Mouse (Mus musculus) embryonic facial prominence, embryonic 10.5 days (tissue): ENCODE measurements around the gene Krcc1. TPM values are rescaled to one million over a fixed set of nuclear protein-coding genes. Genes with fewer than 3 reads are reported as not detected.
A peak's percentile ranks its signal among the peaks of the same experiment; 100 is the strongest.
"Not testable (repeated sequence)": the region's sequence is repeated elsewhere in the genome, so short reads cannot be mapped to it uniquely, and the experiment has no call there.

ENCODE experiments used
- DNase-seq: peaks from one replicate; pipeline ENCODE4 v3.0.0-alpha.2; 2017; ENCODE audit warnings: low spot score
- H3K27ac ChIP-seq: fragments of 300-500 bp; sonication (generic); replicated peaks from 2 replicates; pipeline ENCODE4 v1.5.1; 2016; ENCODE audit warnings: mild to moderate bottlenecking
- H3K27me3 ChIP-seq: fragments of 300-500 bp; sonication (generic); replicated peaks from 2 replicates; pipeline ENCODE4 v1.6.1; 2016; ENCODE audit warnings: low read depth, mild to moderate bottlenecking; ENCODE audit not compliant: poor library complexity, severe bottlenecking
- H3K36me3 ChIP-seq: fragments of 300-500 bp; sonication (generic); replicated peaks from 2 replicates; pipeline ENCODE4 v1.6.1; 2016; ENCODE audit warnings: mild to moderate bottlenecking, moderate library complexity
- H3K4me1 ChIP-seq: fragments of 300-500 bp; sonication (generic); 2 replicates; pipeline ENCODE4 v1.6.1; 2016
- H3K4me3 ChIP-seq: fragments of 300-500 bp; sonication (generic); 2 replicates; pipeline ENCODE4 v1.5.1; 2016; ENCODE audit warnings: mild to moderate bottlenecking, moderate library complexity
- H3K9me3 ChIP-seq: fragments of 300-500 bp; sonication (generic); 2 replicates; pipeline ENCODE4 v1.6.1; 2016; ENCODE audit warnings: mild to moderate bottlenecking
- WGBS: fragments of 180-500 bp; shearing (Covaris S2); methylation state at CpG from one replicate; pipeline ENCODE4 v1.1.7; 2016; 5-methylcytosine and 5-hydroxymethylcytosine counted together
- microRNA-seq: library from miRNA; unstranded; fragments of <30 nt; microRNA quantifications from one replicate; pipeline ENCODE4, GENCODE M21; 2017
- polyA plus RNA-seq: library from polyadenylated mRNA; unstranded; fragments of >200 nt; fragmentation: Nextera tagmentation; extraction: Ambion mirVana; gene quantifications from 2 replicates; pipeline ENCODE4 v1.2.1, GENCODE M21; 2016

Krcc1 gene
- polyA plus RNA-seq, 1 experiment from 2014 or later, result 32.5 TPM

DNA sequence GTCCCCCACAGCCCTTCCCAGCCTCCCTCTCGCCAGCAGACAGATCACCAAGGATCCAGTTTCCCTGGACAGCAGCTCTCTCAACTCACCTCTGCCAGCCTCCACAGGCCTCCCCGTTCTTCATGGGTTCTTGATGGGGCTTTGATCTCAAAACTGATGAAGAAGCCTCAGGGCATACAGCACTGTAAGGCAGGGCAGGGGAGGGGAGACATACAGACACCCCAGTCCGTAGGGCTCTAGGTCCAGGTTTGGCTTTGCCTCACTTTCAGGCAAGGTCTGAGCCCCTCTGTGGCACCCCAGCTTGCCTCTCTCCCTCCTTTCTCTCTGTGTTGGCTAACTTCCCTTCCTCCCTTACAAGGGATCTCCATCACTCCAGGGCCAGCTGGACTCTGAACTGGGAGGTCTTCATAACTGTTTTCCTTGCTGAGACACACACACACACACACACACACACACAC, 50.4 kb downstream of the Krcc1 start, which contains the start of gene Smyd1:
Gene Smyd1 (minus strand): TSS at position 408 of the 458 bp plus-strand sequence.
- Histone ChIP-seq H3K36me3 (no peaks in the 10 kb centered on the region), H3K4me1 (no peaks in the 10 kb centered on the region), H3K9me3 (no peaks in the 10 kb centered on the region), H3K4me3 (no peak within 1 kb of the TSS), H3K27me3 (no peaks in the 10 kb centered on the region), H3K27ac (no peak within 1 kb of the TSS)
- DNase-seq, result no peak
- 73% methylated on average over 3 of the region's 3 CpGs for WGBS

GRCm38 (mm10) chr6:71322491-71322921, 51.0 kb downstream of the Krcc1 start, which contains the start of gene Cd8b1:
Gene Cd8b1 (plus strand): TSS chr6:71322788.
- Histone ChIP-seq H3K27me3 (no peaks in the 10 kb centered on the region), H3K27ac (no peak within 1 kb of the TSS), H3K9me3 (no peaks in the 10 kb centered on the region), H3K4me1 (no peaks in the 10 kb centered on the region), H3K36me3 (no peaks in the 10 kb centered on the region), H3K4me3 (no peak within 1 kb of the TSS)
- 90% methylated on average over 7 of the region's 7 CpGs for WGBS
- no peak for DNase-seq

GRCm38 (mm10) chr6:71324816-71325215, 53.3 kb downstream of the Krcc1 start:
- 88% methylated on average over 9 of the region's 9 CpGs for WGBS
- Histone ChIP-seq H3K27ac (no peak overlapping the region), H3K27me3 (no peaks in the 10 kb centered on the region), H3K4me3 (no peak overlapping the region), H3K9me3 (no peaks in the 10 kb centered on the region), H3K36me3 (no peaks in the 10 kb centered on the region), H3K4me1 (no peaks in the 10 kb centered on the region)
- no peak for DNase-seq

DNA sequence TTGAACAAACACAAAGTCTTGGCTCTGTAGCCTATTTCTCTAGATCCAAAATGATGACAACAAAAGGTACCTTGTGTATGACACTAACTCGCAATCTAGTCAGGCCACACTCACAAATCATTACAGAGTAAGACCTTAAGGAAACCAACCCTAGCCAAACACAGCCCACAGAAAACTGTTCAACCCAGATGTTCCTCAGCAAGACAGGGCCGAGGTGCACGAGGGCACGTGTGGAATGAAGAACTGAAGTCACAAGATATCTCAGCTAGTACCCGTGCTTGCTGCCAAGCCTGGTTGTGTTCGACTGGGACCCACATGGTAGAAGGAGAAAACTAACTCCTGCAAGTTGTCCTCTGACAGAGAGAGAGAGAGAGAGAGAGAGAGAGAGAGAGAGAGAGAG, 58.4 kb downstream of the Krcc1 start:
- 85% methylated on average over 6 of the region's 6 CpGs for WGBS

DNA sequence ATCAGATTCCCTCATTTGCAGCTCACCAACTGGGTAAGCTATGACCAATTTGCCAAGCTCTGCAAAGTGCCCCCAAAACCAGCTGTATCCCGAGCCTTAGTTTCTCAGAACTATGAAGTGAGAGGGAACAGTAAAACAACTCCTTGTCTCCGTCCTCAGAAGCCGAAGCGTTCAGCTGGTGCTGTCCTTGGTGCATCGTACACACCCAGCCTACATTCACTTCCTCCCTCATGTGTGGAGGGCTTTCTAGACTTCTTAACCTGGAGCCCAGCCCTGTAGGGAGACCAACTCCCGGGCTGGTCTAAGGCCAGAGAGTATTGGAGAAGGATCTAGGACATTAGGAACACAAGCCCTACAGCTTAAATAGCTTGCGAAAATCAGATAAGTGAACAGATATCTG, 59.0 kb downstream of the Krcc1 start:
- no peak for DNase-seq
- Histone ChIP-seq H3K36me3 (no peaks in the 10 kb centered on the region), H3K9me3 (no peaks in the 10 kb centered on the region), H3K4me1 (no peaks in the 10 kb centered on the region), H3K27me3 (no peaks in the 10 kb centered on the region), H3K27ac (no peak overlapping the region), H3K4me3 (no peak overlapping the region)
- 82% methylated on average over 7 of the region's 7 CpGs for WGBS

More for the DNA sequence above, 58.4 kb downstream of the Krcc1 start:
- no peak overlapping the region for H3K4me3 ChIP-seq
- H3K27ac ChIP-seq, result no peak overlapping the region
- H3K4me1 ChIP-seq, result no peaks in the 10 kb centered on the region
- H3K36me3 ChIP-seq, result no peaks in the 10 kb centered on the region
- no peaks in the 10 kb centered on the region for H3K27me3 ChIP-seq
- no peaks in the 10 kb centered on the region for H3K9me3 ChIP-seq
- no peak for DNase-seq

DNA sequence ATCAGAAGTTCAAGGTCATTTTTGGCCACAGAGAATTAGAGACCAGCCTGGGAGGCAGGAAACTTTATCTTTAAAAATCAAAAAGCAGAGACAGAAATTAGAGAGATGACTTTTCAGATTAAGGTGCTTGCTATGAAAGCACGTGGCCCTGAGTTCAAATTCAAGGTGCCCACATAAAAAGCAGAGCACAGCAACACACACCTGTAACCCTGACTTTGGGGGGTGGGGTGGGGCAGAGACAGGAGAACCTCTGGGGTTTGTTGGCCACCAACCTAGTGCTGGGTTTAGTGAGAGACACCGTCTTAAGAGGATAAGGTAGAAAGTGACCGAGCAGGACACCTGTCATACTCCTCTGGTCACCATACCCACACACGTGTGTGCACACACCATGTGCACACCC, 60.0 kb downstream of the Krcc1 start:
- not testable (repeated sequence) for H3K4me3 ChIP-seq, H3K27ac ChIP-seq, H3K9me3 ChIP-seq, H3K27me3 ChIP-seq, H3K4me1 ChIP-seq, DNase-seq, H3K36me3 ChIP-seq
- WGBS, result 94% methylated on average over 3 of the region's 4 CpGs

DNA sequence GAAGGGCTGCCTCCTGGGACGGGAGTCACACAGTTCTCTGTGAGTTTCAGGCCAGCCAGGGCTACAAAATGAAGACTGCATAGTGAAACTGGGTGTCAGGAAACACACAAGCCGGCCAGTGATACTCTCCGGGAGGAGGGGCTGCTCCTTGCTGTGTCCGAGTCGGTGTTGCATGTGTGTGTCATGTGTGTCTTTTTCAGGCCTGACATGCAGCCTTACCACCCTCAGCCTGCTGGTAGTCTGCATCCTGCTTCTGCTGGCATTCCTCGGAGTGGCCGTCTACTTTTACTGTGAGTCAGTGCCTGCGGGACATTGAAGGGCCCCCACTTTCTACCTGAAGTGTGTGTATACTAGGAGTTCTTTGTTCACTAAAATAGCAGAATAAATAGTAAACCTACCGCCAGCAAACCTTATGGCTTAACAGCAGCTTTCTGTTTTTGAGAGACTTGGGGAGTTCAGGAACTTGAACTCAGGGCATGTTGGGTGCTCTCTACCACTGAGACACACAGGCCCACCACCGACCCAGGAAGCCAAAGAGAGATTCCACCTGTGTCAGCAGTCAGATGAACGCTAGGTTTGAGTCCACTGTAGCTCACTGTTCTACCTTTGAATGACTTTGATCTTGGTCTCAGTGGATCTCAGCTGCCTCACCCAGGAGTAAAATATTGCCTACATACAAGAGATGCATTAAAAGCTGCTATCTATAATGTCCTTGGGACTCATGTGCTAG, 60.9 kb downstream of the Krcc1 start:
- Histone ChIP-seq H3K9me3 (no peaks in the 10 kb centered on the region), H3K4me3 (no peak overlapping the region), H3K4me1 (no peaks in the 10 kb centered on the region), H3K27ac (no peak overlapping the region), H3K36me3 (no peaks in the 10 kb centered on the region), H3K27me3 (no peaks in the 10 kb centered on the region)
- DNase-seq, result no peak
- WGBS, result 86% methylated on average over 11 of the region's 11 CpGs

DNA sequence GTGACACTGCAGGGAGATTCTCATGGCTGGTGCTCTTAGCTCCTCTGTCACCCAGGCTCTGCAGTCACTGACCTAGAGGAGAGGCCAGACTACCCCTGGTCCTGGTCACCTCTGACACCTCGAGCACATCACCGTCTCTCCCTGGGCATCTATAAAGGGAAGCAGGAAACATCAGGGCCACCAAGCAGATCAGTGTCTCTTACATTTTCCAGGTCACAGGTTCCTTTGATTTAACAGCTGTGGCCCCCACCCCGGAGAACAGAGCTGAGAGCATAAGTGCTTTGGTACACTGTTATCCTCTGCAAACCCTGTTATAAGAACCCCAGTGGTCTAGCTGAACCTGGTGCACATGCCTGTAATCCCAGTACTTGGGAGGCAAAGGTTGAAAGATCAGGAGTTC, 61.6 kb downstream of the Krcc1 start:
- H3K27ac ChIP-seq, result no peak overlapping the region
- no peaks in the 10 kb centered on the region for H3K36me3 ChIP-seq
- WGBS, result 82% methylated on average over 3 of the region's 3 CpGs
- no peaks in the 10 kb centered on the region for H3K27me3 ChIP-seq
- H3K4me3 ChIP-seq, result no peak overlapping the region
- H3K9me3 ChIP-seq, result no peaks in the 10 kb centered on the region
- DNase-seq, result no peak
- no peaks in the 10 kb centered on the region for H3K4me1 ChIP-seq

DNA sequence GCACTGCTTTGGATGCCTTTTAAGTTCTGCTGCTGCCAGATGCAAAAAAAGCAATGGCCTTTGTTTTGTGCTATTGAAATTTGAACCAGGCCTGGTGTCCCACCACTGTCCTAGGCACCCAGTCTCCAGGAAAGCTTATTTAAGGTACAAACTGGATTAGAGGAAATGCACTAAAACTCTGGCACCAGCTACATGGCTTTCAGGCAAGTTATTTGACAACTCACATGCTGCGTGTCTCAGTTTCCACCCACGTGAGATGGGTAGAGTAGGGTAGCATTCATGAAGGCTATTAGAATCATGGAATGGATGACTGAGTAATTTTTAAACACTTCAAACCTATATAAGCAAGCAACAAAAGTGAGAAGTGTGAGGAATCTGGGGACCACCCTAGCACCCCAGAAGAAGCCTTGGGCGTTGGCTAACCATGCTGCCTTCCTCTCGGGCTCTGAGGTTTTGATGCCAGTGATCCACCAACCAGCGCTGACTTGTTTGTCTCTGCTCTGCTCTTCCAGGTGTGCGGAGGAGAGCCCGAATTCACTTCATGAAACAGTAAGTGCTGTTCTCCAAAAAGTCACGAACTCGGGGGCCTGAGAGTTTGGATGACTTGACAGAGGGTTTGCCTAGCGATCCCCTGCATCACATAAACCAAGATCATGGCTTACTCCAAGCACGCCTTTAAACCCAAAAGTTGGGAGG, 62.2 kb downstream of the Krcc1 start:
- H3K4me3 ChIP-seq, result no peak overlapping the region
- no peaks in the 10 kb centered on the region for H3K4me1 ChIP-seq
- no peaks in the 10 kb centered on the region for H3K9me3 ChIP-seq
- DNase-seq, result no peak
- no peaks in the 10 kb centered on the region for H3K36me3 ChIP-seq
- WGBS, result 90% methylated on average over 11 of the region's 11 CpGs
- H3K27ac ChIP-seq, result no peak overlapping the region
- no peaks in the 10 kb centered on the region for H3K27me3 ChIP-seq

Small RNAs within 50 kb of the gene (microRNA-seq; reads per million reads assigned to microRNA genes)
- 17.1 reads per million, percentile 28 among the genes with 10 or more reads in this experiment for gene Mir8112

Other genes with a start within 250 kb of the Krcc1 start
- gene Thnsl2, start 127.2 kb upstream of the Krcc1 start, polyA plus RNA-seq, result 5.3 TPM in 2 replicates
- not detected in 2 replicates for gene Fabp1, start 71.8 kb upstream of the Krcc1 start, polyA plus RNA-seq
- 0.25 and 0.59 TPM in 2 replicates for gene Smyd1, start 50.6 kb downstream of the Krcc1 start, polyA plus RNA-seq
- gene Cd8b1, start 51.1 kb downstream of the Krcc1 start, polyA plus RNA-seq, result 0.12 TPM in 1 of 2 replicates, not detected in the other
- not detected in 2 replicates for gene Cd8a, start 101.8 kb downstream of the Krcc1 start, polyA plus RNA-seq
- 12.3 and 13.6 TPM in 2 replicates for gene Rmnd5a, start 169.0 kb downstream of the Krcc1 start, polyA plus RNA-seq
- gene Rnf103, start 222.2 kb downstream of the Krcc1 start, polyA plus RNA-seq, result 10.9 TPM in 2 replicates